Mouse (Mus musculus): ENCODE measurements at regions not wholly inside any gene's neighbourhood (a gene's known extent, or its start where the extent isn't known, plus 50 kb on each side); places are given as distances from the start of the nearest gene placed in this dataset.
A peak's percentile ranks its signal among the peaks of the same experiment; 100 is the strongest.

- no peak for ATAC-seq (replicated peaks; ENCODE audit: low read depth, poor library complexity, severe bottlenecking)
Measured at GRCm38 (mm10) chr8:126754361-126754809, 160.6 kb upstream of the Irf2bp2 start.

- no peak for ATAC-seq (replicated peaks; ENCODE audit: low read depth, poor library complexity, severe bottlenecking)
Measured at GRCm38 (mm10) chr8:126753059-126753855, 159.5 kb upstream of the Irf2bp2 start.

GRCm38 (mm10) chr8:126751416-126752140 is 157.8 kb upstream of the Irf2bp2 start:
- ATAC-seq (replicated peaks; ENCODE audit: low read depth, poor library complexity, severe bottlenecking): no peak

- ATAC-seq (replicated peaks; ENCODE audit: low read depth, poor library complexity, severe bottlenecking): no peak
Measured at GRCm38 (mm10) chr8:126745992-126746775, 152.4 kb upstream of the Irf2bp2 start.

GRCm38 (mm10) chr8:126744747-126745382 is 151.1 kb upstream of the Irf2bp2 start:
- ATAC-seq (replicated peaks; ENCODE audit: low read depth, poor library complexity, severe bottlenecking): no peak

GRCm38 (mm10) chr8:126743296-126743695 is 149.5 kb upstream of the Irf2bp2 start:
- ATAC-seq (replicated peaks; ENCODE audit: low read depth, poor library complexity, severe bottlenecking): no peak

- no peak for ATAC-seq (replicated peaks; ENCODE audit: low read depth, poor library complexity, severe bottlenecking)
Measured at GRCm38 (mm10) chr8:126742081-126742480, 148.3 kb upstream of the Irf2bp2 start.

- ATAC-seq (replicated peaks; ENCODE audit: low read depth, poor library complexity, severe bottlenecking): no peak
Measured at GRCm38 (mm10) chr8:126741031-126741430, 147.2 kb upstream of the Irf2bp2 start.

- no peak for ATAC-seq (replicated peaks; ENCODE audit: low read depth, poor library complexity, severe bottlenecking)
Measured at GRCm38 (mm10) chr8:126739768-126740167, 146.0 kb upstream of the Irf2bp2 start.

GRCm38 (mm10) chr8:126737032-126737431 is 143.2 kb upstream of the Irf2bp2 start:
- no peak for ATAC-seq (replicated peaks; ENCODE audit: low read depth, poor library complexity, severe bottlenecking)

GRCm38 (mm10) chr8:126736441-126736962 is 142.7 kb upstream of the Irf2bp2 start:
- ATAC-seq (replicated peaks; ENCODE audit: low read depth, poor library complexity, severe bottlenecking): no peak

- peak; percentile 51; the same call in 1 of the 2 replicates for ATAC-seq (replicated peaks; ENCODE audit: low read depth, poor library complexity, severe bottlenecking)
Measured at GRCm38 (mm10) chr8:126735488-126736440, 142.0 kb upstream of the Irf2bp2 start.

- no peak for ATAC-seq (replicated peaks; ENCODE audit: low read depth, poor library complexity, severe bottlenecking)
Measured at GRCm38 (mm10) chr8:126734743-126735487, 141.1 kb upstream of the Irf2bp2 start.

GRCm38 (mm10) chr8:126733779-126734178 is 140.0 kb upstream of the Irf2bp2 start:
- ATAC-seq (replicated peaks; ENCODE audit: low read depth, poor library complexity, severe bottlenecking): no peak

GRCm38 (mm10) chr8:126733307-126733706 is 139.5 kb upstream of the Irf2bp2 start:
- no peak for ATAC-seq (replicated peaks; ENCODE audit: low read depth, poor library complexity, severe bottlenecking)

- no peak for ATAC-seq (replicated peaks; ENCODE audit: low read depth, poor library complexity, severe bottlenecking)
Measured at GRCm38 (mm10) chr8:126730017-126730631, 136.3 kb upstream of the Irf2bp2 start.

- ATAC-seq (replicated peaks; ENCODE audit: low read depth, poor library complexity, severe bottlenecking): no peak
Measured at GRCm38 (mm10) chr8:126728987-126729632, 135.3 kb upstream of the Irf2bp2 start.
